Mouse (Mus musculus) testis, adult 2 months (tissue): ENCODE data around the gene A930009A15Rik.

ENCODE experiments used
- CTCF ChIP-seq: fragments of 200-500 bp; IDR thresholded peaks from 2 replicates; pipeline ENCODE4 v1.5.1; 2012; ENCODE audit warnings: low read depth, mild to moderate bottlenecking, inconsistent platforms, low read length, moderate library complexity; ENCODE audit not compliant: control insufficient read depth, insufficient read depth, insufficient replicate concordance
- POLR2A ChIP-seq: fragments of 200-500 bp; IDR thresholded peaks from 2 replicates; pipeline ENCODE4 v1.6.1; 2012; ENCODE audit warnings: low read depth, mild to moderate bottlenecking, inconsistent platforms, low read length, moderate library complexity; ENCODE audit not compliant: control insufficient read depth

DNA sequence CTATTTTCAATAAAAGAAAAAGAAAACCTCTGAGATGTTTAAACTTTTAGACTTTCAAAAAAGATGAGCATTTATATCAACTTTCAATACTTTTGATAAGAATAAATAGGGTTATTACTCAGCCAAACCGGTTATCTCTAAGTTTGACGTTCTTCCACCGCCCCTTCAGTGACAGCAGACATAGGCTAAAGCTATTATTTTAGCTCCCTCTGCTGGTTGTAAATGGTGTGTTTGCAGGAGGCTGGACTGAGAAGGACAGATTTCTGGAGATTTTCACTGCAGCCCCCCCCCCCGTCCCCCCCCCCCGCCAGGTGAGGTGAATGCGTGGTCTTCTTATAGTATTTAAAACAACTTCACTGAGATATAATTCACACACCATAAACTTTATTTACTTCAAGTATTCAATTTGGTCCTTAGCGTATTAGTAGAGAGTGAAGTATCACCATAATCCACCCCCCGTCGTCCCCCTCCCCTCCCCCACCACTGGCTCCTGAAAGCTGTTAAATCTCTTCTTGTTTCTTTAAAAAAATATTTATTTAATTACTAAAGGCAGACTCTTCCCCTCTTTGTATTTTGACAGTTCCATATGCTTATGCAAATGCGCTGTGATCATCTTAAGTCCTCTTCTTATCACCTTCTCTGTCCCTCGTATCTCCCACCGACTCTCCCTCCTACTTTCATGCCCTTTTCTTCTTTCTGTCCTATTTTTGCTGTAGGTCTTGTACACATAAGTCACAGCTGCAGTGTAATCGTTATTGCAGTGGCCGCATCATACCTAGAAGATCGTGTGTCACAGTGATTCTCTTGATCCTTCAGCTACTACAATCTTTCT lies 47.9 kb downstream of the A930009A15Rik start:
- TF ChIP-seq CTCF = no peak
- no peak for TF ChIP-seq POLR2A
